Mouse (Mus musculus): ENCODE results near the gene Smyd4.
A peak's percentile ranks its signal among the peaks of the same experiment; 100 is the strongest.

Smyd4 gene

GRCm38 (mm10) chr11:75348199-75348889 lies at the start of gene Smyd4, which contains the start of gene Rpa1:
TSS of gene Smyd4 (plus strand) at chr11:75348433.
TSS of gene Rpa1 (minus strand) at chr11:75348324.
- peak; percentile 90 for DNase-seq (ENCODE audit: low spot score)

GRCm38 (mm10) chr11:75298491-75298890 lies 49.7 kb upstream of the Smyd4 start:
- DNase-seq (ENCODE audit: low spot score), result no peak

- DNase-seq (ENCODE audit: low spot score), result no peak
These were observed 48.4 kb upstream of the Smyd4 start for GRCm38 (mm10) chr11:75299786-75300185.

GRCm38 (mm10) chr11:75300954-75301353 lies 47.3 kb upstream of the Smyd4 start:
- DNase-seq (ENCODE audit: low spot score), result no peak

- DNase-seq (ENCODE audit: low spot score), result no peak
These were observed 43.4 kb upstream of the Smyd4 start for GRCm38 (mm10) chr11:75304797-75305196.

- peak; percentile 67 for DNase-seq (ENCODE audit: low spot score)
These were observed 39.6 kb upstream of the Smyd4 start for GRCm38 (mm10) chr11:75308650-75309049.

- no peak for DNase-seq (ENCODE audit: low spot score)
These were observed 37.4 kb upstream of the Smyd4 start for GRCm38 (mm10) chr11:75310813-75311212.

- no peak for DNase-seq (ENCODE audit: low spot score)
These were observed 36.5 kb upstream of the Smyd4 start for GRCm38 (mm10) chr11:75311751-75312150.

GRCm38 (mm10) chr11:75313834-75314233 lies 34.4 kb upstream of the Smyd4 start:
- DNase-seq (ENCODE audit: low spot score), result no peak

- DNase-seq (ENCODE audit: low spot score), result no peak
These were observed 29.6 kb upstream of the Smyd4 start for GRCm38 (mm10) chr11:75318351-75319221.

- no peak for DNase-seq (ENCODE audit: low spot score)
These were observed 29.0 kb upstream of the Smyd4 start for GRCm38 (mm10) chr11:75319246-75319645.

- no peak for DNase-seq (ENCODE audit: low spot score)
These were observed 24.9 kb upstream of the Smyd4 start for GRCm38 (mm10) chr11:75323326-75323737.

- no peak for DNase-seq (ENCODE audit: low spot score)
These were observed 23.8 kb upstream of the Smyd4 start for GRCm38 (mm10) chr11:75324433-75324832.

- DNase-seq (ENCODE audit: low spot score), result peak; percentile 64
These were observed 22.9 kb upstream of the Smyd4 start for GRCm38 (mm10) chr11:75325116-75325968.

GRCm38 (mm10) chr11:75325969-75326311 lies 22.3 kb upstream of the Smyd4 start:
- peak; percentile 28 for DNase-seq (ENCODE audit: low spot score)

- no peak for DNase-seq (ENCODE audit: low spot score)
These were observed 11.6 kb upstream of the Smyd4 start for GRCm38 (mm10) chr11:75336676-75337075.

- DNase-seq (ENCODE audit: low spot score), result no peak
These were observed 11.0 kb upstream of the Smyd4 start for GRCm38 (mm10) chr11:75337246-75337645.

GRCm38 (mm10) chr11:75340076-75340475 lies 8.2 kb upstream of the Smyd4 start:
- no peak for DNase-seq (ENCODE audit: low spot score)

GRCm38 (mm10) chr11:75340698-75341345 lies 7.4 kb upstream of the Smyd4 start:
- peak; percentile 68 for DNase-seq (ENCODE audit: low spot score)

GRCm38 (mm10) chr11:75343096-75343495 lies 5.1 kb upstream of the Smyd4 start:
- no peak for DNase-seq (ENCODE audit: low spot score)

GRCm38 (mm10) chr11:75344163-75344562 lies 4.1 kb upstream of the Smyd4 start:
- no peak for DNase-seq (ENCODE audit: low spot score)

- no peak for DNase-seq (ENCODE audit: low spot score)
These were observed 3.5 kb upstream of the Smyd4 start for GRCm38 (mm10) chr11:75344716-75345115.
